Mouse (Mus musculus): ENCODE measurements around the gene D830030K20Rik. TPM values are rescaled to one million over a fixed set of nuclear protein-coding genes. Genes with fewer than 3 reads are reported as not detected.
"Not testable (repeated sequence)": the region's sequence is repeated elsewhere in the genome, so short reads cannot be mapped to it uniquely, and the experiment has no call there.

D830030K20Rik gene
- total RNA-seq (2022), result 1 to 10 TPM; 4.0 to 6.6 (median 4.6) TPM

GRCm38 (mm10) chr14:3208272-3209152, at the start of gene D830030K20Rik:
Gene D830030K20Rik (plus strand): TSS chr14:3208488.
- not testable (repeated sequence) for DNase-seq (ENCODE audit: low spot score in 2 of 2)

GRCm38 (mm10) chr14:3187955-3188354, 20.3 kb upstream of the D830030K20Rik start, which contains the start of gene Gm5795:
Gene Gm5795 (plus strand): TSS chr14:3188255.
- DNase-seq (ENCODE audit: low spot score in 2 of 2), result not testable (repeated sequence)

- peak in 1 of 2 experiments; percentile 4 for DNase-seq (ENCODE audit: low spot score in 2 of 2)
Observed at GRCm38 (mm10) chr14:3209367-3209766, 1.1 kb downstream of the D830030K20Rik start.

- DNase-seq (ENCODE audit: low spot score in 2 of 2), result peak in 1 of 2 experiments; percentile 1
Observed at GRCm38 (mm10) chr14:3262531-3262930, 54.2 kb downstream of the D830030K20Rik start.

Other genes starting within 250 kb of the D830030K20Rik start
- not detected for gene Gm2888, start 178.5 kb upstream of the D830030K20Rik start, total RNA-seq (2022)
- gene Gm2897, start 159.2 kb upstream of the D830030K20Rik start, total RNA-seq (2022), result under 1 TPM; 0.45 to 0.76 (median 0.61) TPM
- not detected for gene Gm10340, start 74.5 kb upstream of the D830030K20Rik start, total RNA-seq (2022)
- gene Gm5795, start 20.2 kb upstream of the D830030K20Rik start, total RNA-seq (2022), result under 1 TPM in 1 of 4 experiments, not detected in 3; 0.51 TPM
- 1 to 10 TPM in 1 of 4 experiments, under 1 TPM in 1, not detected in 2; 0.91 to 6.2 TPM for gene Gm2956, start 124.1 kb downstream of the D830030K20Rik start, total RNA-seq (2022)
- gene Gm10413, start 186.6 kb downstream of the D830030K20Rik start, total RNA-seq (2022), result not detected
- 1 to 10 TPM; 2.5 to 5.5 (median 3.5) TPM for gene Gm10409, start 204.1 kb downstream of the D830030K20Rik start, total RNA-seq (2022)
- gene Gm3005, start 219.6 kb downstream of the D830030K20Rik start, total RNA-seq (2022), result under 1 TPM in 1 of 4 experiments, not detected in 3; 0.50 TPM
- not detected for gene Gm10408, start 240.9 kb downstream of the D830030K20Rik start, total RNA-seq (2022)

Measured in layer of hippocampus, adult 8-10 months (tissue).